Mouse (Mus musculus) stomach, postnatal 0 days (tissue): ENCODE data around the gene Fa2h.

Experiments used
- CTCF ChIP-seq: IDR thresholded peaks from 2 replicates; pipeline ENCODE4 v1.5.1; 2016; ENCODE audit warnings: antibody characterized with exemption, low read depth, mild to moderate bottlenecking, moderate library complexity
- EP300 ChIP-seq: optimal IDR thresholded peaks from 2 replicates; pipeline ENCODE3; 2016; ENCODE audit warnings: antibody characterized with exemption

- peak; percentile 26; the same call in 1 of the 2 replicates for TF ChIP-seq CTCF
- no peak for TF ChIP-seq EP300
Observed at GRCm38 (mm10) chr8:111336692-111337091, 56.9 kb downstream of the Fa2h start.
